Mouse (Mus musculus): ENCODE data around the gene Cyp4f40. TPM values are rescaled to one million over a fixed set of nuclear protein-coding genes. Genes with fewer than 3 reads are reported as not detected.

Gene Cyp4f40
- polyA plus RNA-seq, 1 experiment, result not detected

GRCm38 (mm10) chr17:32637151-32637550 is 21.5 kb upstream of the Cyp4f40 start:
- TF ChIP-seq POLR2A (IDR thresholded peaks at IDR 0.05; ENCODE audit: borderline replicate concordance, low read depth, low read length) (no peak), CTCF (IDR thresholded peaks at IDR 0.05; ENCODE audit: low read depth, low read length) (no peak)
- no peak overlapping the region for H3K4me3 ChIP-seq (ENCODE audit: insufficient read depth, low read length)
- 0 out of 2 replicates have a peak, but pooled peaks cover 2% of the 10 kb centered on the region for H3K4me1 ChIP-seq (ENCODE audit: control insufficient read depth, insufficient read depth, low read length)
- H3K27ac ChIP-seq (ENCODE audit: insufficient read depth, low read depth, low read length), result no peak overlapping the region

DNA sequence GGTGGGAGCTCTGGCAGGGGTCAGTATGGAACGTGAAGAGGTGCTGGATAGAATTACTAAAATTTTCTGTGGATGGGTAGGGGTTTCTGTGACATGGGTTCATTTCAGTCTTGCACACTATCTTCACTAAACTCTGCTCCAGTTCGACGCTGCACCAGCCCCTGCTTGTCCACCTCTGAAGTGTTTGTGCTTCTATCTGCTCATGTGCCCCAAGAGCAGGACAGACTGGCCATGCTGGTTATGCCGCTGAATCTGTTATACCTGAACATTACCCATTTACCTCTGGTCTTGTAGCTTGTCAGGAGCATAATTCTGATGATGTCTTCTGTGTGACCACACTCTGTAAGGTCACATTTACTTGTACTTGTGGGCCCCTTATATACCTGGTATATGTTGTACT is 12.1 kb upstream of the Cyp4f40 start:
- TF ChIP-seq CTCF (IDR thresholded peaks at IDR 0.05; ENCODE audit: low read depth, low read length) (no peak), POLR2A (IDR thresholded peaks at IDR 0.05; ENCODE audit: borderline replicate concordance, low read depth, low read length) (no peak)
- H3K4me3 ChIP-seq (ENCODE audit: insufficient read depth, low read length), result no peak overlapping the region
- H3K27ac ChIP-seq (ENCODE audit: insufficient read depth, low read depth, low read length), result no peak overlapping the region

GRCm38 (mm10) chr17:32653860-32654259 is 4.8 kb upstream of the Cyp4f40 start:
- no peak for TF ChIP-seq CTCF (IDR thresholded peaks at IDR 0.05; ENCODE audit: low read depth, low read length)
- TF ChIP-seq POLR2A (IDR thresholded peaks at IDR 0.05; ENCODE audit: borderline replicate concordance, low read depth, low read length), result no peak
- H3K4me3 ChIP-seq (ENCODE audit: insufficient read depth, low read length), result no peak overlapping the region
- no peak overlapping the region for H3K27ac ChIP-seq (ENCODE audit: insufficient read depth, low read depth, low read length)
- no peaks in the 10 kb centered on the region for H3K4me1 ChIP-seq (ENCODE audit: control insufficient read depth, insufficient read depth, low read length)

More for the DNA sequence above, 12.1 kb upstream of the Cyp4f40 start:
- no peaks in the 10 kb centered on the region for H3K4me1 ChIP-seq (ENCODE audit: control insufficient read depth, insufficient read depth, low read length)

- H3K4me1 ChIP-seq (ENCODE audit: control insufficient read depth, insufficient read depth, low read length), result no peaks in the 10 kb centered on the region
- TF ChIP-seq CTCF (IDR thresholded peaks at IDR 0.05; ENCODE audit: low read depth, low read length), result no peak
- TF ChIP-seq POLR2A (IDR thresholded peaks at IDR 0.05; ENCODE audit: borderline replicate concordance, low read depth, low read length), result no peak
Measured at GRCm38 (mm10) chr17:32657041-32657440, 1.7 kb upstream of the Cyp4f40 start.

GRCm38 (mm10) chr17:32658246-32658645 is 454 bp upstream of the Cyp4f40 start:
- no peak overlapping the region for H3K4me3 ChIP-seq (ENCODE audit: insufficient read depth, low read length)
- TF ChIP-seq POLR2A (IDR thresholded peaks at IDR 0.05; ENCODE audit: borderline replicate concordance, low read depth, low read length) (no peak), CTCF (IDR thresholded peaks at IDR 0.05; ENCODE audit: low read depth, low read length) (no peak)
- H3K27ac ChIP-seq (ENCODE audit: insufficient read depth, low read depth, low read length), result no peak overlapping the region
- H3K4me1 ChIP-seq (ENCODE audit: control insufficient read depth, insufficient read depth, low read length), result no peaks in the 10 kb centered on the region

More at GRCm38 (mm10) chr17:32657041-32657440, 1.7 kb upstream of the Cyp4f40 start:
- H3K4me3 ChIP-seq (ENCODE audit: insufficient read depth, low read length), result no peak overlapping the region
- no peak overlapping the region for H3K27ac ChIP-seq (ENCODE audit: insufficient read depth, low read depth, low read length)

DNA sequence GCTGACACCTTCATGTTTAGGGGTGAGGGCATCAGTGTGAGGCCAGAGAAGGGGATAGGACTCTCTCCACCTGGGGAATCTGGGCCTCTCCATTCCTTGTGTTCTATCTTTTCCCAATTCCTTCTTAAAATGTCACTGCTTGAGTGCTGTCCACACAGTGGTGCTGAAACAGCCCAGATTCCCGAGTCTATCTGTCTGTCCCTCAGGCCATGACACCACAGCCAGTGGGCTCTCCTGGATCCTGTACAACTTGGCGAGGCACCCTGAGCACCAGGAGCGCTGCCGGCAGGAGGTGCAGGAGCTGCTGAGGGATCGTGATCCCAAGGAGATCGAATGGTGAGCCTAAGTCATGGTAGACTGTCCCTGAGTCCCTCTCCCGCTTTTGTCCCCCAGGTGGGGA is 15.3 kb downstream of the Cyp4f40 start:
- TF ChIP-seq POLR2A (IDR thresholded peaks at IDR 0.05; ENCODE audit: borderline replicate concordance, low read depth, low read length), result no peak
- no peak for TF ChIP-seq CTCF (IDR thresholded peaks at IDR 0.05; ENCODE audit: low read depth, low read length)
- H3K4me3 ChIP-seq (ENCODE audit: insufficient read depth, low read length), result no peak overlapping the region
- no peak overlapping the region for H3K27ac ChIP-seq (ENCODE audit: insufficient read depth, low read depth, low read length)
- no peaks in the 10 kb centered on the region for H3K4me1 ChIP-seq (ENCODE audit: control insufficient read depth, insufficient read depth, low read length)

DNA sequence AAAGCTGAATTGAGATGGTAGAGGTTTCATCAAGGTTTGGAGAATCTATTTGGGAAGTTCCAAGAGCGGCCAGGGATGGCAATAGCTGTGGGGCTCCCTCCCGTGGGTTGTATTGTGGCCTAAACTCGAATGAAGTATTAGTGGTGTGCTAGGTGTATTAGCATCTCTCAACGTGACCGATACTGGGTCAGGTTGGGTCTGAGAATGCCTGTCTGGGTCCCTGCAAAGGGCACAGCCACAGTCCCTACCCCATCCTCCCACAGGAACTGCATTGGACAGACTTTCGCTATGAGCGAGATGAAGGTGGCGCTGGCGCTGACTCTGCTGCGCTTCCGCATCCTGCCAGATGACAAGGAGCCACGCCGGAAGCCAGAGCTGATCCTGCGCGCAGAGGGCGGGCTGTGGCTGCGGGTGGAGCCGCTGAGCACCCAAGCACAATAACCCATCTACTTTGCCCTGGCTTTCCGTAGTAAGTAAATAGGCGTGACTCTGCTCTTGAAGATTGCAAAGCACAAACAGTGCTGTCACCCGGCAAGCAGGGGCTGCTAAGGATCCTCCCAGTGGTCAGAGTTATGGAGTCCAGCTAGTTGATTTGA is 17.4 kb downstream of the Cyp4f40 start:
- Histone ChIP-seq H3K4me3 (ENCODE audit: insufficient read depth, low read length) (no peak overlapping the region), H3K4me1 (ENCODE audit: control insufficient read depth, insufficient read depth, low read length) (no peaks in the 10 kb centered on the region), H3K27ac (ENCODE audit: insufficient read depth, low read depth, low read length) (no peak overlapping the region)
- no peak for TF ChIP-seq POLR2A (IDR thresholded peaks at IDR 0.05; ENCODE audit: borderline replicate concordance, low read depth, low read length)
- no peak for TF ChIP-seq CTCF (IDR thresholded peaks at IDR 0.05; ENCODE audit: low read depth, low read length)

- TF ChIP-seq POLR2A (IDR thresholded peaks at IDR 0.05; ENCODE audit: borderline replicate concordance, low read depth, low read length) (no peak), CTCF (IDR thresholded peaks at IDR 0.05; ENCODE audit: low read depth, low read length) (no peak)
- Histone ChIP-seq H3K27ac (ENCODE audit: insufficient read depth, low read depth, low read length) (no peak overlapping the region), H3K4me1 (ENCODE audit: control insufficient read depth, insufficient read depth, low read length) (no peaks in the 10 kb centered on the region), H3K4me3 (ENCODE audit: insufficient read depth, low read length) (no peak overlapping the region)
Measured at GRCm38 (mm10) chr17:32680404-32680803, 21.7 kb downstream of the Cyp4f40 start.

- Histone ChIP-seq H3K4me3 (ENCODE audit: insufficient read depth, low read length) (no peak within 1 kb of the TSS), H3K4me1 (ENCODE audit: control insufficient read depth, insufficient read depth, low read length) (no peaks in the 10 kb centered on the region), H3K27ac (ENCODE audit: insufficient read depth, low read depth, low read length) (no peak within 1 kb of the TSS)
- no peak for TF ChIP-seq POLR2A (IDR thresholded peaks at IDR 0.05; ENCODE audit: borderline replicate concordance, low read depth, low read length)
- TF ChIP-seq CTCF (IDR thresholded peaks at IDR 0.05; ENCODE audit: low read depth, low read length), result no peak
Measured at GRCm38 (mm10) chr17:32685048-32685750, 26.5 kb downstream of the Cyp4f40 start, which contains the start of gene Cyp4f15. Gene Cyp4f15 (plus strand): TSS chr17:32685627.

DNA sequence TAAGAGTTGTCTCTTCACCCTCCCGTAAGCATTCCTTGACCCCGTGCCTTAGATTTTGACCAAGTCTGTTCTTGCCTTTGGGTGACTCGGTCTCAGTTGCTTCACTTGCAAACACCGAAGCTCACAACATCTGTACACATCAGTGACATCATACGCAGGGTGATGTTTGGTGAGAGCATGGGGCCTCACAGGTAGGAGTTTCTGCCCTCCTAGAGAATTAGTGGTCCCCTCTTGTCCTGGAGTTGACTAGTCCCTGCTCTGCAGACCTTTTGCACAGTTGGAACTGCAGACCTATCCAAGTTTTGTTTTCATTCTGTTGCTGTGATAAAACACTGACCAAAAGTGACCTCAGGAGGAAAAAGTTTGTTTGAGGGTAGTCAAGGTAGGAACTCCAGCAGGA is 28.0 kb downstream of the Cyp4f40 start:
- no peak overlapping the region for H3K27ac ChIP-seq (ENCODE audit: insufficient read depth, low read depth, low read length)
- no peak overlapping the region for H3K4me3 ChIP-seq (ENCODE audit: insufficient read depth, low read length)
- no peaks in the 10 kb centered on the region for H3K4me1 ChIP-seq (ENCODE audit: control insufficient read depth, insufficient read depth, low read length)
- TF ChIP-seq CTCF (IDR thresholded peaks at IDR 0.05; ENCODE audit: low read depth, low read length) (no peak), POLR2A (IDR thresholded peaks at IDR 0.05; ENCODE audit: borderline replicate concordance, low read depth, low read length) (no peak)

All from bone marrow macrophage, adult 2 months (primary cell).